Mouse (Mus musculus) G1E (cell line): ENCODE measurements around the gene Nckap1l.

Experiments used
- CTCF ChIP-seq: IDR thresholded peaks from 2 replicates; pipeline ENCODE4 v1.5.1; 2012; ENCODE audit warnings: low read depth, low read length, inconsistent platforms, mixed read lengths
- GATA2 ChIP-seq: IDR thresholded peaks from 2 replicates; pipeline ENCODE4 v1.6.1; 2012; ENCODE audit warnings: low read depth, low read length, inconsistent platforms, borderline replicate concordance
- POLR2AphosphoS5 ChIP-seq: IDR thresholded peaks from 2 replicates; pipeline ENCODE4 v1.6.1; 2012; ENCODE audit warnings: low read depth, low read length, inconsistent platforms; ENCODE audit not compliant: insufficient replicate concordance

DNA sequence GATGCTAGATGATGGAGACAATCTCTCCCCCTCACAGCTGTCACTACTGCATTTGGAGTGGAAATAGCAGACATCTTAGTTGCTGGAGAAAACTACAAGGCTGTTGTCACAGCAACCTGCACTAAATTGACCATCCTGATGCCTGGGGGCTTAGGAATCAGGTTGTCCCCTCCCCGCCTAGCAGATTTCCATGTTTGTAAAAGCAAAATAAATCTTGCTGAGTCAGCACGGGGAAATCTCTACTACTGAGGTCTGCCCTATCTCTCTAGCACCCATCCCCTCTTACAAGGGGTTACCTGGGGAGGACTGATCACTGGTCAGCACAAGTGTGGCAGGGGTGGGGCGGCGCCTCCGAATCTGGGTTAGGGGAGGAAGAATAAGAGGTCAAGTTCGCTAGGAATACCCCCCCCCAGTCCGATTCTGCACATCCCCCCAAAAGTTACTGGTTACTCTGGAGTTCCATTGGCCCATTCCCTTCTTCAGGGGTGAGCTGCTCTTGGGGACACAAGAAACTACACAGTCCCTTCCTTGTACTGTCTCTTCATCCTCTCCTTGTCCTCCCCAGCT is 80.5 kb downstream of the Nckap1l start:
- TF ChIP-seq CTCF (no peak), POLR2AphosphoS5 (no peak), GATA2 (no peak)
